Mouse (Mus musculus): ENCODE data around the gene Tspear.
"Not testable (repeated sequence)": the region's sequence is repeated elsewhere in the genome, so short reads cannot be mapped to it uniquely, and the experiment has no call there.

- TF ChIP-seq POLR2A (IDR thresholded peaks at IDR 0.05; ENCODE audit: control insufficient read depth, low read depth, low read length); CTCF (IDR thresholded peaks at IDR 0.05; ENCODE audit: control insufficient read depth, insufficient read depth, insufficient replicate concordance, low read depth, low read length): not testable (repeated sequence)
Observed at GRCm38 (mm10) chr10:77787876-77788275, 101.5 kb downstream of the Tspear start, which contains the start of gene Gm7137.

Measured in testis, adult 2 months (tissue).